Mouse (Mus musculus): ENCODE measurements around the gene Cxcr5.
A peak's percentile ranks its signal among the peaks of the same experiment; 100 is the strongest.

The Cxcr5 gene

DNA sequence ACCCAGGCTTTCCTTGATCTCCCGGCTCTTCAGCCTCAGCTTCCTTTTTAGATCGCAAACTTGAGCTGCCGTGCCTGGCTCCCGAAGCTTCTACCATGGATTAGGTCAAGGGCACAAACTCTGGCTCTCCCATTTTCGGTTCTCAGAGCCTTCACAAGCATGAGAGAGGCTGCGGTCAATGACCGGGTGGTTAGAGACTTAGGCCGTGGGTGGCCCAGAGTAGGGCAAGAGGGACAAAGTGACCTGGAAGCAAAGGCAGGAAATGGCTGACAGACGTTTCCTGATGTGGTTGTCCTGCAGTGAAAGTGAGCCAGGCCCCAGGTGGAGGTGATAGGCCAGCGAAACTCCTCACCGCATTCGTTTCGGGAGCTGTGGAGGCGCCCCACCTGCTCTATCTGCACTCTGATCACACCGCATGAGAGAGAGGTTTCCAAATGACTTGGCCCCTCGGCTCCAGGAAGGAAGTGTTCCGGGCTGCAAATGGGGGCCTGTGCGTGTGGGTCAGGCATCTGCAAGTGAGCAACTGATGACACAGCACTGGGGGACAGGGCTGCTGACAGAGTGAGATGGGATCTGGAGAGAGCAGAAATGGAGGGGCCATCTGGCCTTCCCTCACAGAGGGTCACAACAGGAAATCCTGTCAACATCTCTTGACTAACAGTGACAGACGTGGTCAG, 23.9 kb downstream of the Cxcr5 start:
- DNase-seq (ENCODE audit: low spot score in 2 of 2) = peak; percentile 63 to 72

DNA sequence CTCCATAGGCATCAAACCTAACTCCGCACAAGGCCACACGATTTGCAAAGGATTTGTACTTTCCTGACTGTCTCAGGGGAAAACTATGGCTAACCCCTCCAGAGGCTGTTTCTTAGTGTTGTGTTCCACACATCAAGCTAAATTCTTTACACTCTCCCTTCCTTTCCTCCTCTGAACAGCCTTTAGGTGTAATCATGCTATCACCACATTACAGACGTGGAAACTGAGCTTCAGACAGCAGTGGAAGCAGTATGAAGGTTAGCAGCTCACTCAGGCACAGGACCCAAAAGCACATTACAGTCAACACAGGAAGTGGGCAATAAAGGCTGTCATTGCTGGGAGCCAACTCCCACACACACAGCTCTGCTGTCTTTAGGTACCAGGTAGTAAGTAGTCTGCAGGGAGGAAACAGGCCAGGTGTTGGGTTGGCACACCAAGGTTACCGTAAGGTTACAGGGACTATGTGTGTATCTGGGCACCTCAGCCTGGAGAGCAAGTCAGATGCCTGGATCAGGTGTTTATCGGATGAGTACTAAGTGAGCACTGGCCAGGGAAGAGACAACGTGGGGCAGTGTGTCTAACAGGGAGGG, 28.6 kb downstream of the Cxcr5 start:
- peak; percentile 47 to 68 for DNase-seq (ENCODE audit: low spot score in 2 of 2)

DNA sequence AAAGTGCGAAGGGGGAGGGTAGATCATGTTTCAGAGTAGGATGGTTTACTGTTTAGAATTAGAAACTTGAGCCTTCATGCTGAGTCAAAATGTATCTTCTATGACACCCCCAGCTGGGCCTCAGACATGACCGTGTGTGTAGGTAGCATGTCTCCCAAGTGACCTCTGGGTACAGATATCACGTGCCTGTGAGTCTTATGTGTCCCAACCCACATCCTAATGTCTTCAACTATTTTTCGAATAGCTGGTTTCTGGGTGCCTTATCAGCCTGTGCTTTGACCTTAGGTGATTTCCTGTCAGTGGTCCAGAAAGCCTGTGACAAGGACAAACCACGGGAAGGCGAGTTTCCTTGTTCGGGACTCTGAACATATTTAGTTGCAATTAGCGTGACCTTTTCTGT, 33.3 kb downstream of the Cxcr5 start:
- no peak for DNase-seq (ENCODE audit: low spot score in 2 of 2)

GRCm38 (mm10) chr9:44526337-44527112, 35.2 kb downstream of the Cxcr5 start:
- DNase-seq (ENCODE audit: low spot score in 2 of 2) = peak in 1 of 2 experiments; percentile 84

DNA sequence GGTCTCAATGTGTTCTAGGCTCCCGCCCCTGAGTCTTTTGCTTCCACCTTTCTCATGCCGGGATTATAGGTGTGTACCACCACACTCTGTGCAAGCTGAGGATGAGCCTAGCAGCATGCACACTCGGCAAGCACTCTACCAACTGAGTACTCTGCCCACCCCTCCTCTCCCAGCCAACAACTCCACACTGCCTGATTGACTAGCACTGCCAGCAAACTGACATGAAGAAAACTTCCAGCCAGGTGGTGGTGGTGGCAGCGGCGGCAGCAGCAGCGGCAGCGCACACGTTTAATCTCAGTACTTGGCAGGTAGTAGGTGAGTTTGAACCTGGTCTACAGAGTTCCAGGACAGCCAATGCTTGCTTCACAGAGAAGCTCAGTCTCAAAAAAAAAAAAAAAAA, 36.1 kb downstream of the Cxcr5 start:
- no peak for DNase-seq (ENCODE audit: low spot score in 2 of 2)

DNA sequence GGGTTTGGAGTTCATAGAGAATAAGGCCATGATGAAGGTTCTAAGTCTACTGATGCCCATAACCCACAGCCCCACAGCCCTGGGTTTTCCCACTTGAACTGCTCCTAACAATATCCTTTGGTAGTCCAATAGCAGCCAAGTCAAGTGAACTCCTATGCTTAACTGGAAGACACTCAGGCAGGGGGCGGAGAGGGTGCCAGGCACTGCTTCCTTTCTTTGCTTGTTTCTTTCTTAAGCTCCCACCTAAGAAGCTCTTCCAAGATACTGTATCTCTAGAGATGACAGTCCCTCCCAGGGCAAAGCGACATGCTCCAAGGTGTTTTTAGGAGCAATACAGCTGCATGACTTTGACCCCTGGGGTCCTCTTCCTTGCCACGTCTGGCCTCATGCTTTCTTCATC, 36.7 kb downstream of the Cxcr5 start:
- DNase-seq (ENCODE audit: low spot score in 2 of 2) = no peak

- DNase-seq (ENCODE audit: low spot score in 2 of 2) = no peak
Observed at GRCm38 (mm10) chr9:44524235-44524826, 37.3 kb downstream of the Cxcr5 start.

DNA sequence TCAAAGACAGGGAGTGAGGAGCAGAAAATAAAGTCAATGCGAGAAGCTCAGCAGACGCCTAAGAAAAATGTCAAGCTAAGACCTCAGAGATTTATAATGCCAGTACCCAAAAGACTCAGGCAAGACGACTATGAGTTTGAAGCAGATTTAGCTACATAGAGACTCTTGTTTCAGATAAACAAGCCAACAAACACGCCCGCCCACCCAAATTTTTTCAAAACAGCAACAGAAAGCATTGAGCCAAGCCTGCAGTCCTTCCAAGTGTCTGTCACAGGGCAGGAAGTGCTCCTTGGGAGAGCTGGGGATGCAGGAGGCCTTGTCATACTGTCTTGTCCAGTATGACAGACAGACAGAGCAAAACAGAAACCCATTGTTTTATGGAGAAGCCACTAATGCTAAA, 38.0 kb downstream of the Cxcr5 start:
- DNase-seq (ENCODE audit: low spot score in 2 of 2) = no peak

GRCm38 (mm10) chr9:44521927-44522326, 39.8 kb downstream of the Cxcr5 start:
- DNase-seq (ENCODE audit: low spot score in 2 of 2) = peak in 1 of 2 experiments; percentile 66

- no peak for DNase-seq (ENCODE audit: low spot score in 2 of 2)
Observed at GRCm38 (mm10) chr9:44518068-44518467, 43.6 kb downstream of the Cxcr5 start.

DNA sequence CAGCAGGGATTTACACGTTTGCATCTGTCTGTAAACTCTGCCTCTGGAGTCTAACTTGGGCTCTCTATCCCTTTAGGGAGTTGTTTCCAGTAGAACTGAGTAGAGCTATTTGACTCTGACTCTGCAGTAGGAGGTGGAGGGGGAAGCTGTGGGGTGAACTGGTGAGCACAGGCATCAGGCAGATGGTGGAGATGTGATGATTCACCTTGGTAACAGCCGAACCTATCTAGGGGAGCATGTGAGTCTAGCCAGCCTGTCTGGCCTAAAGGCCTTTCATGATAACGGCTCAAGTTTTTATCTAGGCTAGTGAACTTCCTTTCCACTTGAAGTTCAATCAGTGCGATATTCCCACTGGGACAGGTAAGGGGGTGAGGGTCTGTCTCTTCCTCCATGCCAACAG, 44.3 kb downstream of the Cxcr5 start:
- DNase-seq (ENCODE audit: low spot score in 2 of 2) = peak; percentile 60

GRCm38 (mm10) chr9:44515891-44516290, 45.8 kb downstream of the Cxcr5 start:
- no peak for DNase-seq (ENCODE audit: low spot score in 2 of 2)

GRCm38 (mm10) chr9:44515131-44515751, 46.4 kb downstream of the Cxcr5 start:
- DNase-seq (ENCODE audit: low spot score in 2 of 2) = peak; percentile 52 to 66

- no peak for DNase-seq (ENCODE audit: low spot score in 2 of 2)
Observed at GRCm38 (mm10) chr9:44514147-44514546, 47.5 kb downstream of the Cxcr5 start.

DNA sequence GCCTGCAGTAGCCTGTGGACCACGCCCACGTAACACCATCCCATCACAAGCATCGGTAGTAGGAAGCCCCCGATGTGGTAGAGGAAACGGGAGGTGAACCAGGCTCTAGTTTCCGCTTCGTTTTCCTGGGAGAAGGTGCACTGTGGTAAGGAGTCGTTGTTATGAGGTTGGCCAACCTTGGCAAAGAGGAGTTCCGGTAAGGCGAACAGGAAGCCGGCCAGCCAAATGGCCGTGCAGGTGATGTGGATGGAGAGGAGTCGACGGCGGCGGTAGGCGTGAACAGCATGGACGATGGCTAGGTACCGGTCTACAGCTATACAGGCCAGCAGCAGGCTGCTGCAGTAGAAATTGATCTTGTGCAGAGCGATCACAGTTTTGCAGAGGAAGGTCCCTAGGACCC, 48.1 kb downstream of the Cxcr5 start:
- no peak for DNase-seq (ENCODE audit: low spot score in 2 of 2)

- no peak for DNase-seq (ENCODE audit: low spot score in 2 of 2)
Observed at GRCm38 (mm10) chr9:44513121-44513520, 48.6 kb downstream of the Cxcr5 start.

GRCm38 (mm10) chr9:44512717-44513003, 49.0 kb downstream of the Cxcr5 start:
- DNase-seq (ENCODE audit: low spot score in 2 of 2) = no peak

- DNase-seq (ENCODE audit: low spot score in 2 of 2) = peak in 1 of 2 experiments; percentile 61
Observed at GRCm38 (mm10) chr9:44511935-44512716, 49.6 kb downstream of the Cxcr5 start.

DNA sequence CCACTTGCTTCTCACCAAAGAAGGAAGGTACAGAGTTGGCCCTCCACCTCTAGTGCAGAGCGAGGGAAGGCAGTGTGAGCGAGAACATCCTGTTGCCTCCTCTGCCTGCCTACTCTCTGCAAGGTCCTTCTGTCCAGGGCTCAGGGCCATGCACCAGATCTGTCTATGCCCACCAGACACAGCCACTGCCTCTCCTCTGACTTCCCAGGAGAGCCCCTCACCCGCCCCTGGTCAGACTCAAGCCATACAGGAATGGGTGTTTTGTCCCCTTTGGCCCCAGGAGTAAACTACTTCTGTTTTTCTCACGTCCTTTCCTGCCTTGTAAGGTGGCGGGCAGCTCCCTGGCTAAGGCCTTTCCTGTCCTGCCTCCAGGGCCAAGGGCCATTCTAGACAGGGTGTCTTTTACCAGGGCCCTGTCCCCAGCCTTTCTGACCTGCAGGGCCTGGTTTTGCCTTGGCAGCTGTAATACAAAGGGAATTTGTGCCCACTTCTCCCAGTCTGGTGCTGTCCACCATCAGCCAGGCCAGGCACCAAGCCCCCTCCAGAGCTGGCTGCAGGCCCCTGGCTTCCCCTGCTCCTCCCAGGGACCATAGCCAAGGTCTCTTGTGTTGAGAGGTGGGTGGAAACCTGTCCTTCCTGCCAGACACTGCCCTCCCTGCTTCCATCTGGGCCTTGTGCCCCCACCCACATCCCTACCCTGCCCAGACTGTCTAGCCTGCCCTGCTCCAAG, 50.6 kb downstream of the Cxcr5 start:
- peak in 1 of 2 experiments; percentile 36 for DNase-seq (ENCODE audit: low spot score in 2 of 2)

DNA sequence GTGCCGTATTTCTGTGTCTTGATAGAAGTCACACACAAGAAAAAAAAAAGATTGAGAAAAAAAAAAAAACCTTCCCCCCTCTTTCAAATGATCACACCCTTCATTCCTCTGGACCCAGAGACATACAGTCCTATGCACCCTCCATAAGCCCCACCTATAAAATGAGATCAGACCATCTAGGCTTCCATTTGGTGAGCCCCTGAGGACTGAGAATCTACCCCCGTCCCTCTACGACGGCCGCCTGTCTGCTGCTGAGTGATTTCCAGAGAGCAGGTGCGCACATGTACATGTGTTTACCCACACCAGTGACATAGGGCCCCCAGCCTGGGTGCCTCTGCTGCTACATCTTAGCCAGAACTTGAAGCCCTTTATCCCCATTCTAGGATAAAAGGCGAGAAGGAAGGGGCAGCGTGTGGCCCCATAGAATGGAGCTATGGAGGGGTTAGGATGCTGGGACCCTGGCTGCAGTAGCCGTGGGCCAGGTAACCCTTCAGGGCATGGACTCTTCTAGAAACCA, 51.3 kb downstream of the Cxcr5 start:
- peak in 1 of 2 experiments; percentile 52 for DNase-seq (ENCODE audit: low spot score in 2 of 2)

Data from natural killer cell, adult 2 months (primary cell).